Mouse (Mus musculus): ENCODE data around the gene Vsir. TPM values are rescaled to one million over a fixed set of nuclear protein-coding genes. Genes with fewer than 3 reads are reported as not detected.

The Vsir gene
- total RNA-seq, 2 experiments from 2014 or later = 12.9 to 14.7 TPM

DNA sequence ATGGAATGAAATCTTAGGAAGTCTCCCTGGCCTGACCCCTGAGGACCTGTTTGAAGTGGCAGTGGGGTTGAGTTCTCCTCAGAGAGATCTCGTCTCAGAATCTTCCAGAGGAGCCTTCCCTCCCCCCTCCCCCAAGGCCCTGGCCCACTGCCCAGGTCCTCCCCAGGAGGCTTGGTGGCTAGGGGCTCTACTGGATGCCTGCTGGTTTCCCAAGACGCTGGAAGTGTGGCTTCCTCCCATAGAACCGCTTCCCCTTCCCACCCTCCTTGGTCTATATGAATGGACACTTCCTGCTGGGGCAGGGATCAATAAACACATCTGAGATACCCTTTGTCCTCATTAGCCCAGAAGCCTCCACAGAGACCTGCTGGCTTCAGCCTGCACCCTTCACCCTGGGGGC lies 4.6 kb downstream of the Vsir start:
- no peak for DNase-seq
- intact Hi-C loops (cut with DNase I; ENCODE audit: low total_unique reads) = no loop called here

DNA sequence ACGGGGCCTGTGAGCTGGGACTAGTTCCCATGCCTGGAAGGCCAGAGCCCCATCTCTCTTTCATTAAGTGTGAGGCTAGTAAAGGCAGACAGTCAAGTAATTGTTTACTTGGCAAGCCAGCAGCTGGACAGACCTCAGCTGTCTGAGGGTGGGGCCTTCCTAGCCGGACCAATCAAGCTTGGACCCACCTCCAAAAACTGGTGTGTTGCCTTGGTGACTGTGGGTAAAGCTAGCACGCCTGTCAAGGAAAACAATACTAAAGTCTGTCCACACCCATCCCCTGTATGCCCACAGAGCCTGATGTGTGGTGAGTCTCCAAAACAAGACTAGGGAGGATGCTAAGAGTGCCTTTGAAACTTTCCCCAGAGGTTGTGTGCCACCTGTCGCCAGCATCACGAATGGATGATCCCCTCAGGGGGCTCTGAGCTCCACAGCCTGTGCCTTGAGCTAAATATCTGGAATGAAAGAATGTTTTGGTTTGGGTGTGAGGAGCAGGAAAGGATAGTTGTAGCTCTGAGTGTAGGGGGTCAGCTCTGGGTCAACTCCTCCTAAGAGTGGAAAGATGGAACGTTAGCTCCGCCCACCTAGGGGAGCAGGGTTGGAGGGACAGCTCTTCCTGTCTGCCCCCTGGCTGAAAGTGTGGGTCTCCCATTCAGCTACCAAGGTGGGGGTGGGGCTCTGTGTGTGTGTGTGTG lies 5.3 kb downstream of the Vsir start:
- peak; percentile 74 for DNase-seq
- intact Hi-C loops (cut with DNase I; ENCODE audit: low total_unique reads) = no loop called here

DNA sequence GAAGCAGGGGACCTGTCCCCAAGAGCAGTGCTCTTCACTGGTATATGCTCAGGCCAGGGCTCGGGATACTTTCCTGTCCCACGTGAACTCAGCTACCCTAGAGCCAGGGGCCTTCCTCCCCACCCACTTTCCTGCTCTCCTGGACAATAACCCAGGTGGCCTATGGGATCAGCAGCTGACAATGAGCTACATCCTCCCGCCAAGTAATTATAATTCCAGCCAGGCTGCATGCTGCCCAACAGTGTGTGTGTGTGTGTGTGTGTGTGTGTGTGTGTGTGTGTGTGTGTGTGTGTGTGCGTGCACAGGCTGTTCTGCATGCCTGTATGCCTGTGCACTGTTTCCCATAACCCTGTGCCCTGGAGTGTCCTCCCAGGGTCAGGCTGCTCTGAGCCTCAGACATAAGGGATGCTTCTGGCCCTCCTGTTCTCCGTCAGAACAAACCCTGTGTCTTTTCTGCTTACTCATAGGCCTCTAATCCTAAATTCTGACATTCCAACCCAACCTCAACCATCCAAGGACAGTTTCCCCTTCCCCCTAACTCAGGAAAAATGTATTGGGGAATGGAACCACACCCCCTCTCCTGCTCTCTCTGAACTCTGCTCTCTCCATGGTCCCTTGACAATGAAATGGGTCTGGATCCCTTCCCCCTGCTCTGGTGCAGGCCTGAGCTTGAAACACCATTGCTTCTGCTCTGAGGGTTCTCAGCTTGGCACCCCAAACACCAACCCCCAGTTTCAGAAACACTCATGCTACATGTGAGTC lies 6.8 kb downstream of the Vsir start:
- DNase-seq = no peak
- intact Hi-C loops (cut with DNase I; ENCODE audit: low total_unique reads) = no loop called here

DNA sequence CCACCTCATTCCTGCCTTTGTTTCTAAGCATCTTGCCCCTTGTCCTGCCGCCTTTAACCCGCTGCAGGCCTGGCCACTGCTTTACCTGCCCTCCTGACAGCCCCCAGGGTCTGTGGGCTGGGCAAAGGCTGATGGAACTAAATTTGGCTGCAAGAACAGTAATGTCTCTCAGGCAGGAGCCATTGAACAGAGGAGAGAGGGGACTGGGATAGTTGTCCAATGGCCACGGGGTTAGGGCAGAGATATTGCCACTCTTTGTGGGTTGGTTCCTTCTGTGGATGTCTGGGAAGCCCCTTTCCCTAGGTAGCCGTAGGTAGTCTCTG lies 7.3 kb downstream of the Vsir start:
- DNase-seq = no peak
- intact Hi-C loops (cut with DNase I; ENCODE audit: low total_unique reads) = no loop called here

DNA sequence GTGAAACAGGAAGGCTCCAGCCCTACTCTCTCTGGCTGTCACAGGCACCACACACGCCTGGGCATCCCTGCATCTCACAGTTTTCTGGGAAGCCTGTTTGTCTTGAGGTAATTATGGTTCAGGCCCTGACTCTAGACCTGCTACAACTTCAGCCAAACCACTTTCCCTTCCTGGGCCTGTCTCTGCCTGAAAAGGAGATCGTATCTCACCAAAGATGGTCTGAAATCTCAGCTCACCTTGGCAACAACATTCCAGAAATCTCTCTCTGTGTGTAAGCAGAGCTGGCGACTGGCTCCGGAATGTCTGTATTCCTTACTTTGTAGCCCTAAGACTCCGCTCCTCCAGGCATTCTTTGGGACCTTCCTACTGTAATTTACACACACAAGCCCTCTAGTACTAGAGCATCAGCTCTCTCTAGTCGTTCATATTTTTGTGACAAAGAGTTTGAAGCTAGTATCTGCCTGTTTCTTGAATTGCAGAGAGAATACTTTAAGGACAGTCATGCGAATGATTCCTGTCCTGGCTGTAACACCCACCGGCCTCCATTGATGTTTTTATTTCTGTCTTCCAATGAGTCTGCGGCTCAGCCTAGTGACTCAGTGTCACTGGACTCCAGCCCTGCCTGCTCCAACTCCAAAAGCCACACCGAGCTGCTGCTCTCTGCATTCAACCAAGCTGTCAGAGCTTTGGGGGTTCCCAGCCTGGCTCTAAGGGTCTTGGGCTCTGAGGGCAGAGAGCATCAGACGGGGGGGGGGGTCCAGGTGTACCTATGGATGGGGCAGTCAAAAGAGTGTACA lies 8.4 kb downstream of the Vsir start:
- DNase-seq = peak; percentile 48
- intact Hi-C loops (cut with DNase I; ENCODE audit: low total_unique reads) = no loop called here

DNA sequence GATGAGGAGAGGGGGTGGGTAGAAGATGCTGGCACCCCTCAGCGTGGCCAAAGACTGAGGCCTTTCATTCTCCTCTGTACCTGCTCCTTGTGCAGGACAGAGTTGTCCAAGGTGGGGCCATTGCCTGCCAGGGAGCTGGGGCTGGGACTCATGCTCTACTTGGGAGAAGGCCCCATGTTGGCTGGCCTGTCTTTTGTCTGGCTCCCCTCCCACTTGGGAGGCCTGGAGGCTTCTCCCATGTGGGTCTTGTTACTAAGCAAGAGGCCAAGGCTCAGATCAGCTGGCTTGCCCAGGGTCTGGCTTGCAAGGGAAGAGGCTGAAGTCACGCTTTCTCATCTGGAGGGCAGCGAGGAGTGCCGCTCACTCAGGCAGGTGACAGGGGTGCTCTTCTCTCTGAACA lies 10.8 kb downstream of the Vsir start:
- intact Hi-C loops (cut with DNase I; ENCODE audit: low total_unique reads) = no loop called here
- peak; percentile 77 for DNase-seq

DNA sequence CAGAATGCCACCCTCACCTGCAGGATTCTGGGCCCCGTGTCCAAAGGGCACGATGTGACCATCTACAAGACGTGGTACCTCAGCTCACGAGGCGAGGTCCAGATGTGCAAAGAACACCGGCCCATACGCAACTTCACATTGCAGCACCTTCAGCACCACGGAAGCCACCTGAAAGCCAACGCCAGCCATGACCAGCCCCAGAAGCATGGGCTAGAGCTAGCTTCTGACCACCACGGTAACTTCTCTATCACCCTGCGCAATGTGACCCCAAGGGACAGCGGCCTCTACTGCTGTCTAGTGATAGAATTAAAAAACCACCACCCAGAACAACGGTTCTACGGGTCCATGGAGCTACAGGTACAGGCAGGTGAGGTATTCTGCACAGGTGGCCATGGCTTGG lies 11.2 kb downstream of the Vsir start:
- DNase-seq = no peak
- intact Hi-C loops (cut with DNase I; ENCODE audit: low total_unique reads) = no loop called here

DNA sequence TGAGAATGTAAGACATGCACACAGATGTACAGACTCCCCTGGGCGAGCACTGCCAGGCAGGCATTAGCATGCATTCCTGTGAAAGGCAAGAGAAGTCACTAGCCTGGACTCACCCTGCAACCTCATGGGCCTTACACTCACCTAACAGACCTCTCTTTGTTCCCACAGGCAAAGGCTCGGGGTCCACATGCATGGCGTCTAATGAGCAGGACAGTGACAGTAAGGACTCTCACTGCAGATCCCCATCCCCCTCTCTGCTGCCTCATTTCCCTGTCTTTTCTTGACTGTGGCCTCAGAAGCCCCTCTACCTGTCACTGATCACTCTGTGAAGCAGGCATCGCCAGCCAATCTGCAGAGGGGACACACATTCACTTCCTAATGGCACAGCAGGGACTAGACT lies 12.1 kb downstream of the Vsir start:
- intact Hi-C loops (cut with DNase I; ENCODE audit: low total_unique reads) = no loop called here
- no peak for DNase-seq

DNA sequence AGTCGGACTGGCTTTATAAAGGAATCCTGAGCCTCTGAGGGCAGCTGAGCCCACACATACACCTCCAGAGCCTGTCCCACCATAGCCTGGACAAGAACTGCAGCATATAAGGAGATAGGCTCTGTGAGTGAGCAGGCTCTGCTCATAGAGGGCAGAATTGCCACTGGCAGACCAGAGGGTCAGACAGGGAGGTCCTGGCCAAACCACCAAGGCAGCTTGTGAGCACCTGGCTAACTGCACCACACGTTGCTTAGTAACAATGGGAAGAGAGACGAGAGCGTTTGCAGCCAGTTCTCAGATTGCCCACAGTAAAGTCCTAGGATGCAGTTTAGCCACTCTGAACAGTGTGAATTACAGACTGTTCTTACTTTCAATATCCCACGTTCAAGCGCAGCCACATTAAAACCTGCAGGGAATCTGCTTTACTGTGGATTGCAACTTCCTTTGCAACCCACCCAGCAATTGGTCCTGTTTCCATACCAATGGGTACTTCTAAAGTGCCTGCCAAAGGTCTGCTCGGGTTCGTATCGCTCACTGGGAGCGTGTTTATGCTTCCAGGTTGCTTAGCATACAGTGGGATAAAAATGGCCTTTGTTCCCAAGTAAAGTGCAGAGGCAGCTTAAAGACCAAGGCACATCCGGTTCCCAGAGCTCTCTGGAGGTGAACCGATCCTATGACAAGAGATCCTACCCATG lies 15.1 kb downstream of the Vsir start:
- intact Hi-C loops (cut with DNase I; ENCODE audit: low total_unique reads) = no loop called here
- DNase-seq = no peak

DNA sequence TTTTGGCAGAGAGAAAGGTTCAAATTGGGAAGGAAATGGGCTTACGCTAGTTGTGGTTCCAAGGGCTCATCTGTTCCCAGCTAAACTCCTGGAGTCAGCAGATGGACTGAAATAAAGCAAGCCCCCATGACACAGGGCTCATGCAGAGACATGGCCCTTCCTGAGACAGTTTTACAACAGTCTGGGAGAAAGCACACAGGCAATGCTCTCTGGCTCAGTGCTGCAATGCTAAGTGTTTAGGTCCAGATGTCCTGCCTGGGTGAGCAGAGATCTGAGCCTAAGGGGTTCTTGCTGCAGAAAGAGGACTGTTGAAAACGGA lies 15.6 kb downstream of the Vsir start:
- intact Hi-C loops (cut with DNase I; ENCODE audit: low total_unique reads) = no loop called here
- no peak for DNase-seq

DNA sequence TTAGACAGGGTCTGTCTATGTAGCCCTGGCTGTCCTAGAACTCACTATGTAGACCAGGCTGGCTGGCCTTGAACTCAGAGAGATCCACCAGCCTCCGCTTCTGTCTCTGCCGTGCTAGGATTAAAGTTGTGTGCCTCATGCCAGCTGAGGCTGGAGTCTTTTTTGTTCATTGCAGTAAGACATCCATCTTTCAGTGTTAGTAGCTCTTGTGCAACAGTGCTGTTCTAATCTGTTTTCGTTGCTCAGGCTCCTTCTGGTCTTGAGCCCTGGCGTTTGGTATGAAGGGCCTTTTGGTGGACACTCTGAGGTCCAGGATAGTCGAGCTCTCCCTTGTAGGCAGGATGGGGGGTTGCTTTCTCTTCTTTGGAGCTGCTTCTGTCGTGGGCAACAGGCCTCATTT lies 16.8 kb downstream of the Vsir start:
- no peak for DNase-seq
- intact Hi-C loops (cut with DNase I; ENCODE audit: low total_unique reads) = no loop called here

DNA sequence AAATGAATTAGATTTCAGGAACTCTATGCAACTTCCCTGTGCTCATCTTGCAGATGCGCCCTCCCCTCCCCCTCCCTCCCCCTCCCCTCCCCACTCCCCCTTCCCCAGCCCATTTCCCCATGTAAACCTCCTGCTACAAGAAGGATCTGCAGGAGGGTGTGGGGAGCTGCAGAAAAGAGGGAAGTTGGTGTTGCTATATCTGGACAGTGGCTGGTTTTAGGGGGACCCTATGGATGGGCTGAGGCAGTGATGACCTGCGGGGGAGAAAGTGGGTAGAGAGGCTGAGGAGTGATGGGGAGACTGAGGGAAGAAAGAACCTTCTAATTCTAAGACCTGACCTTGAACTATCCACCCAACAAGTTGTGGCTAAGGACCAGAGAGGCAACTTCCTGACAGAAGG lies 20.5 kb downstream of the Vsir start:
- no peak for DNase-seq
- intact Hi-C loops (cut with DNase I; ENCODE audit: low total_unique reads) = no loop called here

DNA sequence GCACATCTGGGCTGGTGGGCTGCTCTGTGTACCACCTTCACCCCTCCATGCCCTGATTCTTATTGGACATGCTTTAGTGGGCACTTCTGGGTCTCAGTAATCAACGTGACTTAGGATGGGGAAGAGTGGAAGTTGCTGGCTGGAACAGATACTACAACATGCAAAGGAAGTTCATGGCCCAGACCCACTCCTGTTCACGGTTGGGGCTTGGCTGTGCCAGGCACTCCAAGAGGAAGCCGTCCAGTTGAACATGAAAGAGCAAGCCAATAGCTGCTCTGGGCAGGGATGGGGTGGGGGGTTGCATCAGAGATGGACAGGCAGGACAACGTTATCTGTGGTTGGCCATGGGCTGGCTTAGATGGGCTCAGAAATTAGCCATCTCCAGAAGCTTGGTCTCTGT lies 21.3 kb downstream of the Vsir start:
- intact Hi-C loops (cut with DNase I; ENCODE audit: low total_unique reads) = no loop called here
- DNase-seq = no peak

DNA sequence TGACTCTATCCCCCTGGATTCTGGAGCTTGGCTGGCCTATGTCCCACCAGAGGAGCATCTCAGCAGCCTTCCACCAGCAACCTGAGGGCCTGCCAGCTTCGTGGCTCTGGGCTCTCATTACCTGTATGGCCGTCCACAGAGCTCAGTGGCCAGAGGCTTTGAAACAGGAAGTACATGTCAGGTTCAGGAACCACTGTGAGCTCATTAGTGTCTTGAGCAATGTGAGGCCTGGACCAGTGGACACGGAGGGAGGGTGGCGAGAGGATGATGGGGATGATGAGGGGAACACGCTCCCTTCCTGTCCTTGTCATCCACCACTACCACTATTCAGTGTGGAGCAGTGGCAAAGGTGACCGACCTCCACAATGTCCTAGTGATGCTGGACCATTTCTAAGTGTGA lies 22.8 kb downstream of the Vsir start:
- DNase-seq = no peak
- intact Hi-C loops (cut with DNase I; ENCODE audit: low total_unique reads) = no loop called here

DNA sequence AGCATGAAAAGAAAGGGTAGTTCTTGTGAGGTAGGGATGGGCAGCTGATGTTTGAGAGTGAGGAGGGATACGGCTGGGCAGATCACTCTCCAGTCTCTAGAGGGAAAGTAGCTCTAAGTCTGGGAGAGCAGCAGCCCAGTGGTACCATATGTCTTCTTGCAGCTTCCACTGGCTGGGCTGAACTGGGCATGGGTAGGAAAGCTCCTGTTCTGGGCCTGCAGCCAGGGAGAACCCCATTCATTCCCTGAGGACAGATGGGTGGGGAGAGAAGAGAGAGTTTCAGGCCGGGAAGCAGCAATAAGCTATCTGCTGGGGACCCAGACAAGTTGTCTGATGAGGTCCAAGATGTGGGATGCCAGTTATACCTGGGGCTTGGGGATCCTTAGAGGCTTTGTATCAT lies 23.4 kb downstream of the Vsir start:
- intact Hi-C loops (cut with DNase I; ENCODE audit: low total_unique reads) = no loop called here
- DNase-seq = no peak

DNA sequence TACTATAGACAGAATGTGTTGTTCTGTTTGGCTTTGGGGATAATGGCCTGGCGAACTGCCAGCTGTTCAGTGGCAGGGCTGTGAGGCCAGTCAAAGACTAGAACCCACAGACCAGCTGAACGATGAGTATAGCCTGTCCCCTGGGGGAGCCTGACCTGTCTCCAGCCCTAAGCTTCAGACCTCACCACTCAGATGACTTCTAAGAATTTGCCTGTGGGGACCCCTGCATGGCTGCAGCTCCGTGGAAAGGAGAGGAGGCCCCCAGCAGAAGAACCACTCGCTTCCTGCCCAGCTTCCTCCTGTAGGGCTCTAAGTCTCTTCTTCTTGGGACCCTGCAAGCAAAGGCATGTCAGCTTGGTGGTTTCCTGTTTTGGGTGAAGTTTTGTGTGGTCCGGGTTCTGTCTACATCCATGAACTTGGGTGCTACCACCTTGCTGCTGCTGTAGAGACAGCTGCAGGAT lies 24.0 kb downstream of the Vsir start:
- no peak for DNase-seq
- intact Hi-C loops (cut with DNase I; ENCODE audit: low total_unique reads) = no loop called here

DNA sequence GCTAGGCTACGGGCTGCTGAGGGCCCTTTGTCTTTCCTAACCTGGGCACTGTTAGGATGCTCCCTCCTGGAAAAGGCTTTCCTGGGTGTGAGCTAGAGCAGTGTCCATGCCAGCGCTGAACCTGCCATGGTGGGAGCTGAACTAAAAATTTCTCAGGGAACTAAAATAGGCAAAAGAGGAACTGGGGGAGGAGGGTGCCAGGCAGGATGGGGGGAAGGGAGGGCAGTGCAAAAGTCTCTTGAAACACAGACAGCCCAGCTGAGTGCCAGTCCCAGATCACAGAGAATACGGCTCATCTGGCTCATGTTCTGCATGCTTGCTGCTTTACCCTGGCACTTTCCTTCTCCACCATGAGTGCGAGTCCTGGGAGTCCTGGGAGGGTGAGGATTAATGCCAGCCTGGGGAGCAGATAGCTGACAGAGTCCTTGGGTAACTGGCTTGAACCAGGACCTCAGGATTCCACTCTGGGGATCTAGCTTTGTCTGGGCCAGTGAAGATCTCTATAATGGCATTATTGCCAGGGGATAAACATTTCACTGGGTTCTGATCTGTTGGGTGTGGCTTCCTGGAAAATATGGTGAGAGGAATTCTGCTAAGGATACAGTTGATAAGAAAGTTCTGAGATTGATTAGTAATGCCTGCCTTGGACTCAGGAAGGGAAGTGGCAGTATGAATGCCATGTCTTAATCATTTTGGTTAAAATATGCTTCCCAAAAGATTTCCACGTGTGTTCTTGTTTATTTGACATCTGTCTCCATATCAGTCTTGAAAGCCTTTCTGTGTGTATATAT lies 25.1 kb downstream of the Vsir start:
- intact Hi-C loops (cut with DNase I; ENCODE audit: low total_unique reads) = no loop called here
- DNase-seq = no peak

DNA sequence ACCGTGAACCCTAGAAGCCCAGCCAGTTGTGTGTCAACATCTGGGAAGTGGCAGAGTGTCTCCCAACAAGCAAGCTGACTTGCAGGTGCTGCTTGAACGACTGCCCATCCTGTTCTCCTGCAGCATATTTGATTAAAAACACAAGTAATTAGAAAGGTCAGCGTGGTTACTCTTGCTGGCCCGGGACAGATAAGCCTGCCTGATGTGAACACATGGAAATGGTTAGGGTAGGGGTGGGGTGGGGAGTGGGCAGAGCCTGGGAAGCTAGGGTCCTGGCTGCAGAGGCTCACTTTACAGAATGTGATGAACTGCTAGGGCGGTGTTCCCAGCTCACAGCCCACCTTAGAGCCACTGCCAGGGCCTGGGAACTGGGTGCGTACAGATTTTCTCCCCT lies 26.9 kb downstream of the Vsir start:
- intact Hi-C loops (cut with DNase I; ENCODE audit: low total_unique reads) = no loop called here
- DNase-seq = no peak

DNA sequence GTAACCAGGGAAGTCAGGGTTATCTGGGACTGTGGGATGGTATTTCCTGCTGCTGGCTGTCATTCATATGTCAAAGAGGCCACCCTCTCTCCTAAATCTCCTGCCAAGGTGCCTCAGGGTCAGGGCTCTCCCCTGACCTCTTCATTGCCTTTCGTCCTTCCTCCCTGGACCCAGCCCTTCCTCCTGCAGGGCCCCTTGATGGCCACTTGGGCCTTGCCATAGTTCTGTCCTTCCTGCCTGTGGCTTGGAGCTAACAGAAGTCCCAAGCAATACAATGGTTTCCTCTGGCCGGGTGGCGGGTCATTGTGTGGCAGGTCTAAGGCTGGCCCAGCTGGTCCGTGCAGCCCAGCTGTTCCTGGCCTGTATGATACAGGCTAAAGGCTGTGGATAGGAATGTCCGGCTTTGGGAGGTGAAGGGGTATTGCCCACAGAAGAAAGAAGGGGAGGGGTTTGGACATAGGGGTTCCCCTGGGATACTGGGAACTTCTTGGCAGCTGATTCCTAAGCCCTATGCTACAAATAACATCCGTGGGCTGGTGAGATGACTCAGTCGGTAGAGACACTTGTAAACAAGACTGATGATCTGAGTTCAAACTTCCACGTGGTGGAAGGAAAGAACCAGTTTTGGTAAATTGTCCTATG lies 27.4 kb downstream of the Vsir start:
- peak; percentile 44 for DNase-seq
- intact Hi-C loops (cut with DNase I; ENCODE audit: low total_unique reads) = no loop called here

All from gastrocnemius, postnatal 14 days (tissue).